Mouse (Mus musculus) C2C12 (cell line): ENCODE results near the gene Ldb1.

ENCODE experiments used
- MAX ChIP-seq: IDR thresholded peaks from one replicate; pipeline ENCODE4 v1.6.1; 2011; ENCODE audit warnings: mild to moderate bottlenecking, control low read depth
- MYOG ChIP-seq: IDR thresholded peaks from one replicate; pipeline ENCODE4 v1.6.1; 2011; ENCODE audit not compliant: control insufficient read depth, insufficient read length; ENCODE audit errors: extremely low read depth

DNA sequence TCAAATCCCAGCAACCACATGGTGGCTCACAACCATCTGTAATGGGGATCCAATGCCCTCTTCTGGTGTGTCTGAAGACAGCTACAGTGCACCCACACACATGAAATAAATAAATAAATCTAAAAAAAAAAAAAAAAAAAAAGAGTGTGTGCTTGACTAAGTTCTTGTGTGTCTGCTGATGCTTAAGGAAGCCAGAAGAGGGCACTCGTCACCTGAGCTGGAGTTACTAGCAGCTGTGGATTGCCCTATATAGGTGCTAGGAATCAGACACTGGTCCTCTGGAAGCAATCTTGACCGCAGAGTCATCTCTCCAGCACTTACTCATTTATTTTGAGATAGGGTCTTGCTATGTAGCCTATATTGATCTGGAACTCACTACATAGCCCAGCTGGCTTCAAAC lies 49.1 kb upstream of the Ldb1 start:
- TF ChIP-seq MYOG, result no peak
- TF ChIP-seq MAX, result no peak
